Mouse (Mus musculus) cerebellum, postnatal 36 days (tissue): Measurements from ENCODE around the gene Olfr648.

Experiments used
- DNase-seq, 2 experiments: peaks; one replicate each; pipeline ENCODE4 v3.0.0; 2021 to 2022; ENCODE audit warnings: mixed read lengths in 2 of 2

The Olfr648 gene

GRCm38 (mm10) chr7:104183292-104183691 is at the start of gene Olfr648:
Gene Olfr648, minus strand, starts transcription at chr7:104183392.
- DNase-seq = no peak

- DNase-seq = no peak
Observed at GRCm38 (mm10) chr7:104231203-104231602, 48.0 kb upstream of the Olfr648 start.

- DNase-seq = peak; percentile 2 to 6
Observed at GRCm38 (mm10) chr7:104218701-104219569, 35.7 kb upstream of the Olfr648 start, which contains the start of gene Trim6. Gene Trim6, plus strand, starts transcription at chr7:104218793.

- DNase-seq = no peak
Observed at GRCm38 (mm10) chr7:104217881-104218280, 34.7 kb upstream of the Olfr648 start.

- no peak for DNase-seq
Observed at GRCm38 (mm10) chr7:104216011-104216535, 32.9 kb upstream of the Olfr648 start.

GRCm38 (mm10) chr7:104206197-104206596 is 23.0 kb upstream of the Olfr648 start:
- DNase-seq = no peak

- peak; percentile 4 to 6 for DNase-seq
Observed at GRCm38 (mm10) chr7:104199822-104200221, 16.6 kb upstream of the Olfr648 start.

- DNase-seq = no peak
Observed at GRCm38 (mm10) chr7:104195885-104196284, 12.7 kb upstream of the Olfr648 start, which contains the start of gene Olfr649. Gene Olfr649, minus strand, starts transcription at chr7:104195985.

- DNase-seq = no peak
Observed at GRCm38 (mm10) chr7:104191275-104191674, 8.1 kb upstream of the Olfr648 start.

- DNase-seq = no peak
Observed at GRCm38 (mm10) chr7:104179074-104179473, 4.1 kb downstream of the Olfr648 start.

GRCm38 (mm10) chr7:104178422-104179054 is 4.7 kb downstream of the Olfr648 start:
- no peak for DNase-seq

- DNase-seq = no peak
Observed at GRCm38 (mm10) chr7:104175085-104175484, 8.1 kb downstream of the Olfr648 start.

- DNase-seq = no peak
Observed at GRCm38 (mm10) chr7:104169634-104170204, 13.5 kb downstream of the Olfr648 start.

GRCm38 (mm10) chr7:104167105-104167504 is 16.1 kb downstream of the Olfr648 start:
- DNase-seq = no peak

- no peak for DNase-seq
Observed at GRCm38 (mm10) chr7:104150456-104150855, 32.7 kb downstream of the Olfr648 start, which contains the start of gene Ubqlnl. Gene Ubqlnl, minus strand, starts transcription at chr7:104150556.

GRCm38 (mm10) chr7:104143179-104143578 is 40.0 kb downstream of the Olfr648 start, which contains the start of gene Ubqln3:
Gene Ubqln3, minus strand, starts transcription at chr7:104143279.
- no peak for DNase-seq

GRCm38 (mm10) chr7:104137305-104137704 is 45.9 kb downstream of the Olfr648 start, which contains the start of gene Olfr643:
Gene Olfr643, minus strand, starts transcription at chr7:104137405.
- no peak for DNase-seq

- DNase-seq = no peak
Observed at GRCm38 (mm10) chr7:104129726-104130125, 53.5 kb downstream of the Olfr648 start, which contains the start of gene Ubqln5. Gene Ubqln5, minus strand, starts transcription at chr7:104129826.
